In genomic region chr19:53076238-53076981, GRCm38 (mm10) we compare ENCODE assay signal across 8 mouse cellular contexts. TPM values are rescaled to one million over a fixed set of nuclear protein-coding genes. Genes with fewer than 3 reads are reported as not detected.
DNase-seq lines count a peak whose midpoint lies in the region; ATAC-seq and TF ChIP-seq lines count a peak whose summit lies in the region.

No protein-coding gene starts in this region.

- no peak for TF ChIP-seq CTCF in liver, postnatal 0 days (IDR thresholded peaks at IDR 0.05; ENCODE audit: low read depth)

- no peaks in the 10 kb centered on the region for H3K27me3 ChIP-seq in stomach, embryonic 14.5 days (ENCODE audit: control insufficient read depth, insufficient read depth, low read length)
- no peaks in the 10 kb centered on the region for H3K27me3 ChIP-seq in liver, postnatal 0 days (ENCODE audit: insufficient read depth, low read length)

- no peaks in the 10 kb centered on the region for H3K9me3 ChIP-seq in stomach, embryonic 14.5 days (ENCODE audit: control insufficient read depth, low read depth, low read length)
- no peaks in the 10 kb centered on the region for H3K9me3 ChIP-seq in liver, postnatal 0 days (ENCODE audit: low read length)

- H3K27ac ChIP-seq in brown adipose tissue, adult 24 weeks (replicated peaks; ENCODE audit: low read depth, low read length): peak overlapping the region; percentile 95
- H3K27ac ChIP-seq in stomach, embryonic 14.5 days (ENCODE audit: low read length): peak overlapping the region; percentile 58; the same call in 1 of the 2 replicates
- H3K27ac ChIP-seq in liver, postnatal 0 days (ENCODE audit: low read depth): no peak overlapping the region

- peak; percentile 45 for DNase-seq in adrenal gland, postnatal 10 days
- DNase-seq in adrenal gland, postnatal 25 days: no peak
- DNase-seq in heart, postnatal 10 days: peak; percentile 46
- DNase-seq in left cerebral cortex, adult 8-10 months (ENCODE audit: low spot score in 2 of 2): peak; percentile 45 to 50
- no peak for DNase-seq in liver, postnatal 0 days

- WGBS in stomach, embryonic 14.5 days: 59% methylated on average over 18 of the region's 18 CpGs
- WGBS in liver, postnatal 0 days (ENCODE audit: insufficient replicate concordance): 74% methylated on average over 18 of the region's 18 CpGs

- H3K4me2 ChIP-seq in stomach, embryonic 14.5 days (replicated peaks; ENCODE audit: low read depth, low read length): no peak overlapping the region
- H3K4me2 ChIP-seq in liver, postnatal 0 days (ENCODE audit: low read depth, low read length): no peak overlapping the region

- peaks cover 3% of the 10 kb centered on the region; the same call in 1 of the 2 replicates for H3K4me1 ChIP-seq in brown adipose tissue, adult 24 weeks (ENCODE audit: control insufficient read depth, insufficient read depth, insufficient read length, low read length)
- peaks cover 48% of the 10 kb centered on the region for H3K4me1 ChIP-seq in stomach, embryonic 14.5 days (ENCODE audit: control insufficient read depth, insufficient read depth, low read length)
- H3K4me1 ChIP-seq in liver, postnatal 0 days (ENCODE audit: insufficient read depth): peaks cover 14% of the 10 kb centered on the region

- no peaks in the 10 kb centered on the region for H3K36me3 ChIP-seq in stomach, embryonic 14.5 days (ENCODE audit: control insufficient read depth, insufficient read depth, low read length)
- H3K36me3 ChIP-seq in liver, postnatal 0 days (replicated peaks; ENCODE audit: insufficient read depth, low read length): no peaks in the 10 kb centered on the region

- H3K4me3 ChIP-seq in brown adipose tissue, adult 24 weeks (ENCODE audit: insufficient read depth, low read depth, low read length): peak overlapping the region; percentile 18; the same call in 1 of the 2 replicates
- H3K4me3 ChIP-seq in stomach, embryonic 14.5 days (ENCODE audit: low read depth, low read length): no peak overlapping the region
- H3K4me3 ChIP-seq in liver, postnatal 0 days (ENCODE audit: low read depth, low read length): no peak overlapping the region

- ATAC-seq in stomach, embryonic 14.5 days (ENCODE audit: insufficient number of reproducible peaks, insufficient read depth, low FRiP score, low read depth): no peak
- ATAC-seq in liver, postnatal 0 days: no peak
- no peak for ATAC-seq in erythroblast, adult 5-6 weeks (replicated peaks; ENCODE audit: low FRiP score, poor library complexity, severe bottlenecking)

- intact Hi-C loops in heart, postnatal 10 days (cut with DNase I): no loop called here

- no peak overlapping the region for H3K9ac ChIP-seq in stomach, embryonic 14.5 days (replicated peaks; ENCODE audit: low read depth, low read length)
- no peak overlapping the region for H3K9ac ChIP-seq in liver, postnatal 0 days (replicated peaks)

- TF ChIP-seq EP300 in liver, postnatal 0 days (IDR thresholded peaks at IDR 0.05; ENCODE audit: low read depth): no peak

RNA-seq across cellular contexts. Expression of gene Xpnpep1, which starts 36.4 kb away (rescaled TPM):
- total RNA-seq in adrenal gland, postnatal 10 days (2021): 100 to 1,000 TPM; 103 to 105 TPM
- 85.6 and 98.2 TPM in 2 replicates for total RNA-seq in adrenal gland, postnatal 25 days (2021)
- polyA plus RNA-seq in brown adipose tissue, adult 24 weeks (2012; ENCODE audit: insufficient read depth, insufficient read length, missing spikeins): 44.5 and 47.0 TPM in 2 replicates
- 100 to 1,000 TPM; 124 to 125 TPM for total RNA-seq in heart, postnatal 10 days (2021)
- total RNA-seq in left cerebral cortex, adult 8-10 months (2022): 10 to 100 TPM; 59.6 to 74.9 (median 68.6) TPM
- 157 TPM in 2 replicates for polyA plus RNA-seq in stomach, embryonic 14.5 days (2014; fragmentation: Nextera tagmentation; extraction: Ambion mirVana)
- polyA plus RNA-seq in liver, postnatal 0 days (2015; fragmentation: Nextera tagmentation; extraction: Ambion mirVana): 55.4 and 62.0 TPM in 2 replicates
- 17.1 and 32.0 TPM in 2 replicates for total RNA-seq in erythroblast, adult 5-6 weeks (2015; ENCODE audit: low replicate concordance)
- total RNA-seq in erythroblast, adult 5-6 weeks (2017; ENCODE audit: low replicate concordance): 21.7 and 28.4 TPM in 2 replicates

Comparison
In these comparisons a context has a peak if more than half of its experiments do, and no peak if none do; other contexts are left out.
1. DNase-seq: peak in adrenal gland, postnatal 10 days (single experiment), heart, postnatal 10 days (2 of 2) and left cerebral cortex, adult 8-10 months (2 of 2); none in adrenal gland, postnatal 25 days (single experiment) and liver, postnatal 0 days (single experiment).